Mouse (Mus musculus) bone marrow macrophage, adult 2 months (primary cell): Measurements from ENCODE around the gene Gm10271.

Experiments
- CTCF ChIP-seq: IDR thresholded peaks from 2 replicates; pipeline ENCODE4 v1.5.1; 2012; ENCODE audit warnings: low read depth, mild to moderate bottlenecking, low read length, moderate library complexity
- POLR2A ChIP-seq: IDR thresholded peaks from 2 replicates; pipeline ENCODE4 v1.6.1; 2012; ENCODE audit warnings: mild to moderate bottlenecking, low read depth, low read length, borderline replicate concordance

DNA sequence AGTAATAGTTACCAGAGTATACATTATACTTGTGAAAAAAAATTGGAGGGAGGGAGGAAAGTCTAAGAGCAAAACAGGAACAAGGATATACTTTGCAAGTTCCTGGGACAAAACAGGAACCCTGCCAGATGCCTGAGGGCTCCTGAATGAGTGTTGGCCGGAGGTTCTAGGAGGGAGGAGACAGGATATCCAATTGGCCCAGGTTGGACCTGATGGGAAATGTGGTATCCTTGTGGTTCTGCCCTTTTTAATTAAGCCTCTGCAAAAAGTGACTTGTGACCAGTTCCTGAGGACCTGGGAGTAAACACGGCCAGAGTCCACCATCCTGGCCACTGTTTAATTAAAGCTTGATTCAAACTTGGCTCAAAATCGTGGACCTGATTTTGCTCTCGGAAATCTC, 3.7 kb downstream of the Gm10271 start:
- TF ChIP-seq POLR2A (no peak), CTCF (no peak)
